Mouse (Mus musculus) gastrocnemius, postnatal 25 days (tissue): ENCODE results near the gene Cnnm4. TPM values are rescaled to one million over a fixed set of nuclear protein-coding genes. Genes with fewer than 3 reads are reported as not detected.
A peak's percentile ranks its signal among the peaks of the same experiment; 100 is the strongest.

ENCODE experiments used
- DNase-seq: peaks from one replicate; pipeline ENCODE4 v3.0.0; 2022
- total RNA-seq, 2 experiments: library from RNA; stranded (reverse); gene quantifications; 1 replicate in 1 of 2; 2 replicates in 1 of 2; pipeline ENCODE4 v1.2.3; 2021

Cnnm4 gene
- total RNA-seq, 2 experiments from 2014 or later: 8.4 to 10.5 TPM

DNA sequence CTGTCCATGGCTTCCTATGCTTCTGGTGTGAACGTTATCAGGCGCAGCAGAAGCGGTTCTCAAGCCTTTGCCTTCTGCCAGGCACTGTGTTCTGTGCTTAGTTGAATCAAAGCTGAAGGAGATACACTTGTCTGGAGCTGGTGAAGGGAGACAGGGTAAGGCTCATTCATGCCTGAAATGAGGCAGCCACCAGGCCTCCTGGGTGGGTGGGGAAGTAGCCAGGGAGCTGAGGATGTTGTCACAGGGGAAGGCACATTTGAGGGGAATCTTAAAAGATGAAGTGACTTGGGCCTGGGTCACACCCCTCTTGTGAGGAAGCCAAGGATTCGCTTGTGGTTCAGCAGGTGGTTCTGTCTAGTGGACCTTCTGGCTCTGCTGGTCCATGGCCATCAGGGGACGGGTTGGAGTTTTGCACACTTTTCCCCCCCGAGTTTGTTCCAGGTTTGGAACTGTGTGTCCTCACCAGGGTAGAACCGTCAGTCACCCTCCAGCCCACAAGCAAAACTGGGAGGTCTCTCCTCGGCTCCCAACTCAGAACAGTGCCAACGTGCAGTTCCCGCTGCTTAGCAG is 1.9 kb downstream of the Cnnm4 start:
- DNase-seq: no peak

DNA sequence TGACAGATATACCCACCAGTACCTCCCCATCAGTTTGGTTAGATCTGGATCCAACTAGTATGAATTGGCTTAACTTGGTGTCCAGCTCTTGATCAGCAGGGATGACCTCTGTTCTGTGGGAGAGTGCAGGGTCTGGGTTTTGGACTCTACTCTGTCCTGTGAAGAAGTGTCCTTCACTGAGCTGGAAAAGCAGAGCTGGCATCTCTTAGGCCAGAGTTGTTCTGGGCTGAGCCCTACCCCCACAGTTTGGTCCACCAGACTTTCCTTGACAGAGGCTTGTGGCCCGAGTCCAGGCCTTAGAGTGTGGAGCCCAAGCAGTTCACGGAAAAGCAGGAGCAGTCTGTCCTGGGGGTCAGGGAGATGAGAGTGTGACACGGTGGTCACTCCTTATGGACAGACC is 3.2 kb downstream of the Cnnm4 start:
- DNase-seq: no peak

DNA sequence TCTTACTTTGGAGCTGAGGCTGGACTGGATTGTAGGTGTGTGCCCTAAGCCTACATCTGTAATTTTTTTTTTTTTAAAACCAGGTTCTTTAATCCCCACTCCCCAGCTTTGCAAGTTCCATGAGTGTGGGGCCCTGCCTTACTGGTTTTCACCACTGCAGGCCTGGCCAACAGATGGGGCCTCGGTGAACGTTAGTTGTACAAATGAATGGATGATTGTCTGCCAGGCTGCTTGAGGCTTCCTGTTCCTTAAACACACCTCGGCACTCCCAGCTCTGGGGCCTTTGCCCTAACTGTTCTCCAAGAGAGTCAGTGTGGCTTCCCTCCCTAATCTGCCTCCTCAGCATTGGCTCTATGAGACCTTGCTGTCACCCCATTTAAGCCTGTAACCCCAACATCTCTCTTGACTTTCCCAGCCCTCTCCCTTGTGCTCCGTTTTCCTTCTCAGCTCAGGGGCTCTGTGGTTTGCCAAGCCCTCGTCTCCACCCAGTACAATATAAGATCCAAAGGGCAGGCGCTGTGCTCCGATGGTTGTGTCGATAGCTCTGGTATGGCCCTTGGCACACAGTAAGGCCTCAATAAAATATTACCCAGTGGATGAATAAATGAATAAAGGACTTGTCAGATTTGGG is 4.2 kb downstream of the Cnnm4 start:
- DNase-seq: no peak

DNA sequence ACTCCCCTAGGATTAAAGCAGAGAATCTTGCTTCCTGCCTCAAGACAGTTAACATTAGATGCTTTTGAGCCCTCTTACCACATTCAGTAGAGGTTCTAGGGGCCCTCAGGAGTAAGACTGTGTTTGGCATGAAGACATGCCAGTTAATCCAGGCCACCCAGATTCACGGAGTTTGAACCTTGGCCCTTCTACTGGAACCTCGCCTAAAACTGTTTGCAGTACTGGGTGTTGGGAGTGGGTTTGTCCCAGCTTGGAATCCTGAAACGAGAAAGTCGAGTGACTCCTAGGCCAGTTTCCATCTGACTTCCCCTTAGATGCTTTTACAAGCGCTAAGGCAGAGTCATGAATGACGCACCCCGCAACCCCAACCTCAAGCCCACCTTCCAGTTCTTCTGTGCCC is 5.0 kb downstream of the Cnnm4 start:
- no peak for DNase-seq

DNA sequence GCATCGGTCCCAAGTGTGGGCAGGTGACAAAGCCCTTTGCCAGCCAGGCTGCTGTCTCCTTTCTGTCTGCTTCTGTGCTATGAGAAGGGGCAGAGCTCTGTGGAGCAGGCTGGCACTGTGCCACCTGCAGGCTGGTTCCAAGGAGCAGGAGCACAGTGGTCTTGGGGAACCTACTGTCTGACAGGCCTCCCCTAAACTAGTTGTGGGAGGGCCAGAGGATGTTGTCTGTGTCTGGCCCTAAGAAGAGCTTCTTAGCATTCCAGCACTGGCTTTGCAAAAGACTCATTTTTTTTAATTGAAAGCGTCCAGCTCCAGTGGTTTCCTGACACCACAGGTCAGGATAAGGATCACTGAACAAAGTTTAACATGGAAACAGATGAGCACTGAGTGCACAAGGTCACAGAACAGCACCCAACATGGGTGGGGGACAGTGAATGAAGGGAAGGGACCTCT is 6.9 kb downstream of the Cnnm4 start:
- DNase-seq: no peak

DNA sequence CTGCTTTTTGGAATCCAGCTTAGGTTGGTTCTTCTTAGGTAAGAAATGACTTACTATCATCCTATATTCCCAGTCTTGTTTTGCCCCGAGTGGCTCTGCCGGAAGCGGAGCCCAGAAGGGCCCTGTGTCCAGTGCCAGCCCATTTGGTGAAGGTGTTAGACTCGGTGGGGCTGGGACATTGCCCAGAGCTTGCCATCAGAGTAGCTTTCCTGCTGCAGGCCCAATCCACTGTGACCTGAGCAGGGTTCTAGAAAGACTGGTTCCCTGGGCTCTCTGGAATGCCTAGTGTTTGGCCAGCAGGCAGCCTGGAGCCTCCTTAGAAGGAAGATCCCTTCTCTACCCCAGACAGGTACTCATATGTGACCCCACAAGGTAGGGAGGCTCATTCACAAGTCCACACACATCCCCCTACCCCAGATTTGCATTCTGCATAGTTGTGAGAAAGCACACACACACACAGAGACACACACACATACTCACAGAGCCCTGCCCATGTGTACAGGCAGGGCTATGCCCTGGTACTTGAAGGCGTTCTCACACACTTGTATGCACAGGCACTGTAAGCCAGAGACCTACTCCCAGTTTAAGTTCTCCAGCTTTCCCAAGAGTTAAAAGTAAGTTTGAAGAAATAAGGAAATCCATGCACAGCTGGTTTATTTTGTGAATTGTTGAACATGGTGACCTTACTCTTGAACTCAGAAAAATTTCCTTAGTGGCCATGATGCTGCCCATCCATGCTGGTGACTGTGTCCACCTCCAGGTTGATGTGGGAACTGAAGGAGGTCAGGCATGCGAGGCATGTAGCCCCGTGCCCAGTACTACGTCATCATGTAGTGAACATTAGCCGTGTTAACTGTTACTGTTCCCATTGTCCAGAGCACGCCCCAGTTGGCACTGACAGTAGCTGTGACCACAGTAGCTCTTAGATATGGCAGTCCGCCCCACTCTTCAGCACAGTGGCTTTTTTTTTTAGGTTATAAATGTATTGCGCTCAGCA is 8.8 kb downstream of the Cnnm4 start:
- DNase-seq: no peak

DNA sequence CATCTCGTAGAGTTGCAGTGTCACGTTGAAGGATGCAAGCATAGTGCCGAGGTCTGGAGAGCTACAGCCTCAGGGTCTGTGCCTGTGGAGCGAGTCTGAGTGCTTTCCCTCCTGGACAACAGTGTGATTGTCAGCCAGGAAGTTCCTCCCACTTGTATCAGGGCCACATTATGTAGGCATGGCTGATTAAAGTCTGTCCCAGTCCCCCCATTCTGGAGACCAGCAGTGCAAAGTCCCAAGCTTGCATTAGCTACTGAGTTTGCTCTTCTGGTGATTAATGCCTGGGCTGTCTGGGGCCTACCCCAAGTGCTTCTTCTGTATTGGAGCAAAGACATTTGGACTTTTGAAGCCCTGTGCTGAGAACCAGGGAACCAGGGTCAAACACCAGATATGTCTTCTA is 12.4 kb downstream of the Cnnm4 start:
- no peak for DNase-seq

DNA sequence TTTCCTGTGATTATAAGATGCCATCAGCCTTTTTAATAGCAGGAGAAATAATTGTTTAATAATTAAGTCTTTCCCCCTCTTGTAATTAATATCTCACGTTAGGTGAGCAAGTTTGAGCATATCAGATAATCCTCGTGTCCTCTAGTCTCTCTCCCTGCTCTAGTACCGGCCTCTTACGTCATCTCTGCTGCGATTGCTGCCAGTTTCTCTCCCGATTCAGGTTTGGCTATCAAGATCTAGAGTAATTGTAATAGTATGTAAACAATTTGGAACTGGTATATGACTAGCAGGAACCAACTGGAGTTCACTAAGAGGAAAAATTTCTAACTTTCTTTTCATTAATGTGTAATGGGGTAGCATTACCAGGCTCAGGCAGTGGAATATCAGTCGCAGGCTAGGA is 13.7 kb downstream of the Cnnm4 start:
- DNase-seq: no peak

DNA sequence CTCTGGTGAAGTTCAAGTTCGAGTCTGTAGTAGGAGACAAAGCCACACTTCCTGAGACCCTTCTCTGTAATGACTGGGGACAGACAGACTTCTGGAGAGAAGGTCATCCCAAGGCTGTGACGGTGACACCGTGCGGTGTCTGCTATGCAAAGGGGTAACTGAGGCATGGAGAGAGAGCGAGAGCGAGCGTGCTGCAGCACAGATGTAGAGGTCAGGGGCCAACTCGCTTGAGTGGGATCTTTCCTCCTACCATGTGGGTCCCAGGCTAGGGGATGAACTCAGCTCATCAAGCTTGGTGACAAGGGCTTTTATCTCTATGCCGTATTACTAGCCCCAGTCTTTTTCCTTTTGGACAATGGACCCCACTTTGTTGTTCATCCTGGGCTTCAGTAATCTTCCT is 15.7 kb downstream of the Cnnm4 start:
- DNase-seq: no peak

DNA sequence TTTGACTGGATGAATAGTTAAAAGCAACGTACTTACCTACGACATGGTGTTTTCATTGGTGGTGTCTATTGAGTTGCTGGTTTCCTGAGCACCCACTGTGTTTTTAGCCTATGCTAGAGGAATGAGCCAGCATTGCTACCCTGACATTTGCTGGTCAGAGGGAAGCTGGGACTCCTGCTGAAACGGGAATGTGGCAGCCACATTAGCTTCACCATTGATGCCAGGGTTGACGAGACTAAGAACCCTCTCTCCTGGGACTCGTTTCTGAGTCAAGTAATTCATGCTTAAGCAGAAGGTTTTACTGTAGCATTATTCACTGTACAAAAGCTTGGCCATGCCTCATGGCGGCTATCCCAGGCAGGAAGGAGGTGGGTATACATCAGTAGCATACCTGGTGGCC is 18.2 kb downstream of the Cnnm4 start:
- DNase-seq: no peak

DNA sequence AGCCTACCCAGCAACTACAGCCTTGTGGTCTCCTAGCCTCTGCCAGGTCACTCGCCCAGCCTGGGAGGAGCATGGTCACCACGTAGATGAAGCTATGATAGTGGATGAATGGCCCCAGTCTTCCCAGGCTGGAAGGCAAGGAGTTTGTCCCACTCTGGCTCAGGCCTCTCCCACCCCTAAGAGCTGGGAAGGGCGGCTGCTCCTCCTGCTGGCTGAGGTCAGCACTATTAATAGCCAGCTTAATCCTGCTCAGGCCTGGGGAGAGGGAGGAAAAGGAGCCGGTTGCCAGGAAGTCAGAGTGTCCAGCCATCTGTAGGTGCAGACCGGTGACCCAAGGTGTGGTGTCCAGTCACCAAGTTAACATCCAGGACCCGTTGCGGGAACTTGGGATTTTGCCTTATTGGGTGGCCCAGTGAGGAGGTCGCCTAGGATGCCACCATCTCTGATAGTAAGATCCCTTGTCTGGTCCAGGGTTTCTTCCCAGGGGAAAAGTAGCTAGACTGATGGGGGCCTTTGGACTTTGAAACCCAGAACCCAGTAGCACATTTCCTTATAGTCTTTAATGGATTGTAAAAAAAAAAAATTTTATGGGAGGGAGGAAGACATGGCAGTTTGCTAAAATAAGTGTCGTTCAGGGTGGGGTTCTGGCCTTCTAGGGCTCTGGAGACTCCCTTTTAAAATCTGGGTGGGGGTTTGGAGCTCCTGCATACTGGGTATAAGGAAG is 21.2 kb downstream of the Cnnm4 start:
- DNase-seq: peak; percentile 74

DNA sequence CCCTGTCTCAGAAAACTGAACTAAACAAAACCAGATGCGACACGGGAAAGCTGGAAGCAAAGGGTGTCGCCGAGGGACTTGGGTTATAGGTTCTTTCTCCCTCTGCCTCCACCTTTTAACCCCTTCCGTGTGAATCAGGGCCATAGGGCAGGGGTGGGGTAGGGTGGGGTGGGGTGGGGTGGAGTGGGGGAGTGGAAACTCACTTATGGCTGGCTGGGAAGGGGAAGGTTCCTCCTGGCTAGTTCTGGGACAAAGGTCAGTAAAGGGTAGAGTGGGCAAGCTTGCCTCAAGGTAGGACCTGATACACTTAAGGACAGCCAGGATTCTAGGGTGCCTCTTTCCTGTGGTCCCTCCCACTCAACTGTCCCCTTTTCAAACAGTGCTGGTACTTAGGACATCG is 21.9 kb downstream of the Cnnm4 start:
- DNase-seq: no peak

DNA sequence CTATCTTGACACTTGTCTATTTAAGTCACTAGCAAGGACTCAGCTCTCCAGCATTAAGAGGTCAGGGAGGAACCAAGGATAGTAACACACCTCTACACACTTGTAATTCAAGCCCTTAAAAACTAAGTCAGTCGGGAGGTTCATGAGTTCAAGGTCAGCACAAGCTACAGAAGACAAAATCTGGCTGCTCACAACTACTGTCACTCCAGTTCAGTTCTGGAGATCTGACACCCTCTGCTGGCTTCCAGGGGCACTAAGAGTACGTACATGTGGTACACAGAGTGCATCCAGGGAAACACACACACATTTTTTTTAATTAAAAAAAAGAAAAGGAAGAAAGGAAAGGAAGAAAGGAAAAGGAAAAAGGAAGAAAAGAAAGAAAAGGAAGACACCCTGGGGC is 25.3 kb downstream of the Cnnm4 start:
- no peak for DNase-seq

DNA sequence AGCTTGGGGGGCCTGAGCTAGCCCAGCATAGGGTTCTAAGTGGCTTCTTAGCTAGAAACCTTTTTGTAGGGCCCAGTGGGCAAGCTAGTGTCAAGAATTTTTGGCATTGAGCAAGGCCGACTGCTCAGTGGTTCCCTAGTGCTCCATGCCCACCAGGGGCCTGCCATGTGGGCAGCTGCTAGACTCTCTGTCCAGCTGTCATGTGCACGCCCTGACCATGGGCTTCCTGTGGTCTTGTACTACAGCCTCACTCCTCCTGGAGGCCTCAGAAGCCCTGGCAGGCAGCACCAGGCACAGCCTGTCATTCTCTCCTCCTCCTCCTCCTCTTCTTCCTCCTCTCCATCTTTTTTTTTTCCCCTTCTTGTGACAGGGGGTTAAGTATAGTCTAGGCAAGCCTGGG is 25.9 kb downstream of the Cnnm4 start:
- DNase-seq: no peak

DNA sequence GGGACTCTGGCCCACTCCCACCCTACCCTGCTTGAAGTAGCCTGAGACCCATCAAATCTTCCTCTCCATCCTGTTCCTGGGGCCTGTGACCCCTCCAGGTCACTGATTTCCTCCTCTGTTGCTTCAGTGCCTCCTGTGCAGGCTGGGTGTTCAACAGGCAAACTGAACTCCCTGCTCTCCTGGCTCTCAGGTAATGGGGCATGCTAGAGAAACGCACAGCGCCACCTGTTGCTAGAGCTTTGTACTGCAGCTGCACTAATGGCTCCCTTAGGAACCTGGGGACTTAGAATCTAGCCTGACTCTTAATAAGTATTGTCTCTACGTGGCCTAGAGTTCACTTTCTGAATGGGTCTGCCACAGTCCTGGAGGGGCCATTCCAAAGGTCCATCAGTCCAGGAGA is 29.8 kb downstream of the Cnnm4 start:
- DNase-seq: peak; percentile 44

DNA sequence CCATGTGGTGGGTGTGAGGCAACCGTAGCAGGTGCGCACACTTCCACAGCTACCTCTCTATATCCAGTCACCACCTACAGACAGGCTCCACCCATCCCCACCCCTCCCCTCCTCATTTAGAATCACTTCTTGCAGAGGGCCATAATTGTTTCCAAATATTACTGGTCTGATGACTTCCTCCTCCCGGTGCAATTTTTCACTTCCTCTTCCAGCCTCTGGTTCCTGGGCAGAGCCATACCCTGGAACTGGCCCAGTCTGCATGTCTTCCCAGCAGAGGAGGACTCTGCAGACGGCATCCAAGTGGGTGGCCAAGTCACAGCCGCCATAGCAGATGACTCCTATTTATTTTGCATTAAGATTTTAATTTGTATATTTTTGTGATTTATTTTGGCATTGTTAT is 36.8 kb downstream of the Cnnm4 start:
- no peak for DNase-seq

DNA sequence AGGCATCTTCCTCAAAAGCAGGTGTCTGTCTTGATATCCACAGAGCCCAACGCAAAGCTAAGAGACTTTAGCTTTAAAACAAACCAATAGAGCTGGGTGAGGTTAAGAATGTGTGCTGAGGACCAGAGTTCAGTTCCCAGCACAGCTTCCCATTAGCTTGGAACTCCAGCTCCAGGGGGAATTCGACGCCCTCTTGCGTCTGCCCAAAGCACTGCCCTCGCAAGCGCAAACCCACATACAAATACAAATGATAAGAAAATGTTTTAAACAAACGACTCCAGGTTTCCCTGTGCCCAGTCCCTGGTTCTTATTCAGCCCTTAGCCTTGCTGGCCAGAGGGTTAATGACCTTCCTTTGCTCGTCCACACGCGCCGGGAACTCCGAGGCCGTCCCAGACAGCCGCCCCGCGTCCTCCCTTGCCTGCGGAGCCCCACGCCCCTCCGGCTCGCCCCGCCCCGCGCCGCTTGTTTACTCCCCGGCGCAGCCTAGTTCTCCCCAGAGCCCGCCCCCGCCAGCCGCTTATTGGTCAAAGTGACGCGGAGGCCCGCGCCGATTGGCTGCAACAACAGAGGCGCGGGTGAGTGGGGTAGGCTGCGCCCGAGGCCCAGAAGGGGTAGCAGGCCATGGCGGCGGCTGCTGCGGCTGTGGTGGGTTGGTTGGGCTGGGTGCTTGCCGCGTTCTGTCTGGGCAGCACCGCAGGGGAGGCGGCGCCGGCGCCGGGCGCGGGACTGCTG is 40.0 kb downstream of the Cnnm4 start, which contains the start of gene Cnnm3:
Gene Cnnm3 (plus strand): TSS at position 579 of the 733 bp plus-strand sequence.
- peak; percentile 100 for DNase-seq

DNA sequence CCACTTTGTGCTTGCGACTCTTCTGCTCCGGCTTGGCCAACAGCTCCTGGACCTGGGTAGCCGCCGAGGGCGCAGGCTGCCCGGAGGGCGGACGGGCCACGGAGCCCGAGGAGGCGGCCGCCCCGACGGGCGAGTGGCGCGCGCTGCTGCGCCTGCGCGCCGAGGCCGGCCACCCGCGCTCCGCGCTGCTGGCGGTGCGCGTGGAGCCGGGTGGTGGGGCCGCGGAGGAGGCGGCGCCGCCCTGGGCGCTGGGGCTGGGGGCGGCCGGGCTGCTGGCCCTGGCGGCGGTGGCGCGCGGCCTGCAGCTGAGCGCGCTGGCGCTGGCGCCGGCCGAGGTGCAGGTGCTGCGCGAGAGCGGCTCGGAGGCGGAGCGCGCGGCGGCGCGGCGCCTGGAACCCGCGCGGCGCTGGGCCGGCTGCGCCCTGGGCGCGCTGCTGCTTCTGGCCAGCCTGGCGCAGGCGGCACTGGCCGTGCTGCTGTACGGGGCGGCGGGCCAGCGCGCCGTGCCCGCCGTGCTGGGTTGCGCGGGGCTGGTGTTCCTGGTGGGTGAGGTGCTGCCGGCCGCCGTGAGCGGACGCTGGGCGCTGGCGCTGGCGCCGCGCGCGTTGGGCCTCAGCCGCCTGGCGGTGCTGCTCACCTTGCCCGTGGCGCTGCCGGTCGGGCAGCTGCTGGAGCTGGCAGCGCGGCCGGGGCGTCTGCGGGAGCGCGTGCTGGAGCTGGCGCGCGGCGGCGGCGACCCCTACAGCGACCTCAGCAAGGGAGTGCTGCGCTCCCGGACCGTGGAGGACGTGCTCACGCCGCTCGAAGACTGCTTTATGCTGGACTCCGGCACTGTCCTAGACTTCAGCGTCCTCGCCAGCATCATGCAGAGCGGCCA is 40.9 kb downstream of the Cnnm4 start:
- peak; percentile 75 for DNase-seq

DNA sequence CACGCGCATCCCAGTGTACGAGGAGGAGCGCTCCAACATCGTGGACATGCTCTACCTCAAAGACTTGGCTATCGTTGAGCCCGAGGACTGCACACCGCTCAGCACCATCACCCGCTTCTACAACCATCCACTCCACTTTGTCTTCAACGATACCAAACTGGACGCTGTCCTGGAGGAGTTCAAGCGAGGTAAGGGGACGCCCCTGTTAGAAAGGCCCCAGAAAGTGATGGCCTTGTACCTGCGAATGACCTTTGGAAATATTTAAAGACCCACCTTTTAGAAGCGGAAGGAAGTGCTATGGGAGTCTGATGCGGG is 41.5 kb downstream of the Cnnm4 start:
- no peak for DNase-seq

DNA sequence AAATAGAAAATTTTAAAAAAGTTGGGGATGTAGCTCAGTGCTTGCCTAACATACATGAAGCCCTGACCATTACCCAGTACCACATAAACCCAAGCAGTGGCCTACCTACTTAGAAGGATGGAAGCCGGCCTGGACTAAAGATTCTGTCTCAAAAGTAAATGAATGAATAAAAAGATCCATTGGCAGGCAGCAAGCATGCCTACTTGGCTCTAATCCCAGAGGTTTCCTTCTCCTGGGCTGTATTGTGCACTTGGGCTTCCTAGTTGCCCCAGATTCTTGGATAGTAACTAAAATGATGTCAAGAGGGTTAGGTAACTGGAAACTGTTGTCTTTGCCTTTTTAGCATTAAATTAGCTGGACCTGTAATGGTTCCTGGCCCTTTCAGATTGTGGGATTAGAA is 41.9 kb downstream of the Cnnm4 start:
- DNase-seq: no peak

DNA sequence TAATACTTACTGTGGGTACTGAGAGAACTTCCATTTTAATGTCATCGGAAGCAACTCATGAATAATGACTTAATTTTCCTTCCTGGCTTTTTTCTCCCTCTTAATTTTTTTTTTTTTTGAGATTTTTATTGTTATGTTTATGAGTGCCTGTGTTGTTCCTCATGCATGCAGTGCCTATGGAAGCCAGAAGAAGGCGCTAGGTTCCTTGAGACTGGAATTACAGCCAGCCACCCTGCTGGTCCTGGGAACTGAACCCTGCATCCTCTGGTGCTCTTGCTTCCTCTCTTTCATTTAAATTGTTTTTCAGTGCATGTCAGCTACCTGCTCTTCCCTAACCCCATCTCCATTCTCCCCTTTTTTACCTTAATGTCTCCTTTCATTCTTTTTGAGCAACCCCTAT is 42.3 kb downstream of the Cnnm4 start:
- no peak for DNase-seq
